Mouse (Mus musculus) heart, embryonic 16.5 days (tissue): ENCODE results near the gene Tgtp1. TPM values are rescaled to one million over a fixed set of nuclear protein-coding genes. Genes with fewer than 3 reads are reported as not detected.
"Not testable (repeated sequence)": the region's sequence is repeated elsewhere in the genome, so short reads cannot be mapped to it uniquely, and the experiment has no call there.

Experiments
- ATAC-seq: fragments of 200-750 bp; cut with Nextera tagmentation; replicated peaks from 2 replicates; pipeline ENCODE4 v1.8.0; 2017; ENCODE audit warnings: moderate number of reproducible peaks; ENCODE audit not compliant: insufficient read depth, low FRiP score; ENCODE audit errors: extremely low read depth
- H3K27ac ChIP-seq: fragments of 300-500 bp; sonication (generic); 2 replicates; pipeline ENCODE4 v1.5.1; 2014; ENCODE audit warnings: mild to moderate bottlenecking, low read length, control low read depth, moderate library complexity
- H3K27me3 ChIP-seq: fragments of 300-500 bp; sonication (generic); 2 replicates; pipeline ENCODE4 v1.6.1; 2014; ENCODE audit warnings: low read length, mixed read lengths; ENCODE audit not compliant: control insufficient read depth, insufficient read depth
- H3K36me3 ChIP-seq: fragments of 300-500 bp; sonication (generic); 2 replicates; pipeline ENCODE4 v1.6.1; 2014; ENCODE audit not compliant: control insufficient read depth, insufficient read depth
- H3K4me1 ChIP-seq: fragments of 300-500 bp; sonication (generic); 2 replicates; pipeline ENCODE4 v1.6.1; 2014; ENCODE audit warnings: low read length, mixed read lengths; ENCODE audit not compliant: control insufficient read depth, insufficient read depth
- H3K4me2 ChIP-seq: fragments of 300-500 bp; sonication (generic); 2 replicates; pipeline ENCODE4 v1.6.1; 2014; ENCODE audit warnings: low read depth, mild to moderate bottlenecking, control low read depth, low read length
- H3K4me3 ChIP-seq: fragments of 300-500 bp; sonication (generic); 2 replicates; pipeline ENCODE4 v1.5.1; 2014; ENCODE audit warnings: mild to moderate bottlenecking, control low read depth, low read length
- H3K9ac ChIP-seq: fragments of 300-500 bp; sonication (generic); 2 replicates; pipeline ENCODE4 v1.6.1; 2014; ENCODE audit warnings: low read length, control low read depth
- H3K9me3 ChIP-seq: fragments of 300-500 bp; sonication (generic); replicated peaks from 2 replicates; pipeline ENCODE4 v1.6.1; 2016; ENCODE audit warnings: low read length; ENCODE audit not compliant: control insufficient read depth
- WGBS: fragments of 180-500 bp; shearing (Covaris S2); extraction: QIAGEN DNeasy Blood & Tissue Kit; methylation state at CpG from one replicate; pipeline ENCODE4 v1.1.7; 2014; 5-methylcytosine and 5-hydroxymethylcytosine counted together
- polyA plus RNA-seq: library from polyadenylated mRNA; unstranded; fragments of >200 nt; fragmentation: Nextera tagmentation; extraction: Ambion mirVana; gene quantifications from 2 replicates; pipeline ENCODE4 v1.2.1, GENCODE M21; 2015

The Tgtp1 gene
- polyA plus RNA-seq, 1 experiment from 2014 or later, result 6.3 TPM

DNA sequence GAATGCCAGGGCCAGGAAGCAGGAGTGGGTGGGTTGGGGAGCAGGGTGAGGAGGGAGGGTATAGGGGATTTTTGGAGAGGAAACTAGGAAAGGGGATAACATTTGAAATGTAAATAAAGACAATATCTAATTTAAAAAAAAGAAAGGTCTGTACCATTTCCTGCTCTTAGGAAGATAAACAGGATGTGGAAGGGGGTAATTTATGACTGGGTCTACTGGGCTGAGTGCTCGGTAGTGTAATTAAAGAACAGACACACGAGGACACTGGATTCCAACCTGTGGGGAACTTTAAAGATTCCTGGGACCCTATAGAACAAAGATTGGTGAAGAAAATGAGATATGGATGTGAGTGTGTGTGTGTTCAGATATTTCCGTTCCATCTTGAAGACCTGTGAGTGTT, 11.1 kb downstream of the Tgtp1 start:
- not testable (repeated sequence) for H3K4me1 ChIP-seq, ATAC-seq

DNA sequence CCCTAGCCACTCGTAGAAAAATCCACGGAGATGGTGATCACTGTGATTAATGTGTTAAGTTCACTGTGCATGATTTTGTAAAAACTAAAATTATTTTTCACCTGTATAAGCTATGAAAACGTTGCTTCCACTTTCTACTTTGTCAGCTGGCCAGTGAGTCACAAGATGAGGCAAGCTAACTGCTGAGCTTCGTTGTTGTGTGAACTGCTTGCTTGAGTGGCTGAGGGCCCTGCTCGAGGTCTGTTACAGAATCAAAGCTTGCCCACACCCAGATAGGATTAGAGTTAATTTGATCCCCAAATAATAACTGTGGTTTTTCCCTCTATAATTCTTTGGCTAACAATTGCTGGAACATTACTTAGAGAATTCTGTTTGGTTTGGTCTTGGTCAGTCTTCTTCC, 13.9 kb downstream of the Tgtp1 start:
- H3K27ac ChIP-seq, H3K4me2 ChIP-seq, H3K9ac ChIP-seq, H3K36me3 ChIP-seq, H3K4me1 ChIP-seq, H3K9me3 ChIP-seq, H3K27me3 ChIP-seq, ATAC-seq, H3K4me3 ChIP-seq: not testable (repeated sequence)
- no CpG with 5 or more reads among the region's 5 CpGs for WGBS

More for the DNA sequence above, 11.1 kb downstream of the Tgtp1 start:
- not testable (repeated sequence) for H3K4me2 ChIP-seq, H3K9ac ChIP-seq, H3K9me3 ChIP-seq, H3K4me3 ChIP-seq, H3K36me3 ChIP-seq, H3K27ac ChIP-seq, H3K27me3 ChIP-seq
- no CpG with 5 or more reads among the region's 3 CpGs for WGBS

GRCm38 (mm10) chr11:48979251-48979650, 14.7 kb downstream of the Tgtp1 start, which contains the start of gene 9930111J21Rik1:
Gene 9930111J21Rik1, minus strand, starts transcription at chr11:48979398.
- H3K4me3 ChIP-seq, H3K27me3 ChIP-seq, H3K27ac ChIP-seq, ATAC-seq, H3K4me2 ChIP-seq, H3K9ac ChIP-seq, H3K4me1 ChIP-seq, H3K36me3 ChIP-seq, H3K9me3 ChIP-seq: not testable (repeated sequence)
- no CpG with 5 or more reads among the region's 3 CpGs for WGBS

- H3K4me1 ChIP-seq, H3K9ac ChIP-seq, H3K27me3 ChIP-seq, H3K9me3 ChIP-seq, ATAC-seq, H3K27ac ChIP-seq, H3K36me3 ChIP-seq, H3K4me2 ChIP-seq, H3K4me3 ChIP-seq: not testable (repeated sequence)
- no CpG with 5 or more reads among the region's 1 CpGs for WGBS
These were observed 15.6 kb downstream of the Tgtp1 start, which contains the start of gene Olfr56 for GRCm38 (mm10) chr11:48978240-48978939. Gene Olfr56, plus strand, starts transcription at chr11:48978889.

- H3K4me1 ChIP-seq, H3K36me3 ChIP-seq, ATAC-seq, H3K27me3 ChIP-seq, H3K27ac ChIP-seq, H3K4me3 ChIP-seq, H3K9me3 ChIP-seq, H3K4me2 ChIP-seq, H3K9ac ChIP-seq: not testable (repeated sequence)
- WGBS, result no CpG with 5 or more reads among the region's 1 CpGs
These were observed 19.3 kb downstream of the Tgtp1 start for GRCm38 (mm10) chr11:48974686-48975085.

DNA sequence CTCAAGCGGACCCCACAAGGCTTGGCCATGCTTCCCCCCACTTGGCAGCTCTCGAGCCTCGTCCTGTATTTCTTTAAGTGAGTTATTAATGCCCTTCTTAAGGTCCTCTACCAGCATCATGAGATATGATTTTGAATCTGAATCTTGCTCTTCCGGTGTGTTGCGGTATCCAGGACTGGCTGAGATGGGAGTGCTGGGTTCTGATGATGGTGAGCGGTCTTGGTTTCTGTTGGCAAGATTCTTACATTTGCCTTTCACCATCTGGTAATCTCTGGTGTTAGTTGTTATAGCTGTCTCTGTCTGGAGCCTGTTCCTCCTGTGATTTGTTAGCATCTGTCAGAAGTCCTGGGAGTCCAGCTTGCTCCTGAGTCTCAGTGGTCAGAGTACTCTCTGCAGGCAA, 47.9 kb downstream of the Tgtp1 start, which contains the start of gene Psme2b:
Gene Psme2b (minus strand): TSS at position 101 of the 400 bp plus-strand sequence.
- not testable (repeated sequence) for H3K4me1 ChIP-seq, H3K27me3 ChIP-seq, H3K9ac ChIP-seq, ATAC-seq, H3K4me2 ChIP-seq, H3K36me3 ChIP-seq, H3K27ac ChIP-seq, H3K9me3 ChIP-seq, H3K4me3 ChIP-seq
- WGBS, result 91% methylated on average over 6 of the region's 6 CpGs

- H3K4me1 ChIP-seq, H3K27me3 ChIP-seq, H3K9ac ChIP-seq, H3K9me3 ChIP-seq, H3K4me2 ChIP-seq, ATAC-seq, H3K27ac ChIP-seq, H3K4me3 ChIP-seq, H3K36me3 ChIP-seq: not testable (repeated sequence)
These were observed 54.7 kb downstream of the Tgtp1 start for GRCm38 (mm10) chr11:48939286-48939685.

Other genes starting within 250 kb of the Tgtp1 start
- 382 and 390 TPM in 2 replicates for gene Rack1, start 193.8 kb downstream of the Tgtp1 start, polyA plus RNA-seq
- 4.2 and 4.3 TPM in 2 replicates for gene Trim41, start 176.8 kb downstream of the Tgtp1 start, polyA plus RNA-seq
- 0.89 and 0.98 TPM in 2 replicates for gene Trim7, start 168.0 kb downstream of the Tgtp1 start, polyA plus RNA-seq
- gene Gm12184, start 167.5 kb downstream of the Tgtp1 start, polyA plus RNA-seq, result 0.55 and 0.66 TPM in 2 replicates
- 11.6 and 14.5 TPM in 2 replicates for gene Irgm1, start 122.5 kb downstream of the Tgtp1 start, polyA plus RNA-seq
- 0.15 and 0.28 TPM in 2 replicates for gene Gm5431, start 92.0 kb downstream of the Tgtp1 start, polyA plus RNA-seq
- gene Psme2b, start 48.0 kb downstream of the Tgtp1 start, polyA plus RNA-seq, result 2.7 and 10.4 TPM in 2 replicates
- gene Olfr56, start 15.3 kb downstream of the Tgtp1 start, polyA plus RNA-seq, result 0.07 TPM in 1 of 2 replicates, not detected in the other
- gene 9930111J21Rik1, start 14.8 kb downstream of the Tgtp1 start, polyA plus RNA-seq, result 0.39 and 0.74 TPM in 2 replicates
- 0.10 and 0.13 TPM in 2 replicates for gene Gm12185, start 1.9 kb downstream of the Tgtp1 start, polyA plus RNA-seq
- gene 9930111J21Rik2, start 57.1 kb upstream of the Tgtp1 start, polyA plus RNA-seq, result 0.87 and 1.2 TPM in 2 replicates
- 3.8 and 8.0 TPM in 2 replicates for gene Tgtp2, start 70.0 kb upstream of the Tgtp1 start, polyA plus RNA-seq
- 3.6 and 7.6 TPM in 2 replicates for gene Ifi47, start 82.4 kb upstream of the Tgtp1 start, polyA plus RNA-seq
- 0.10 and 0.18 TPM in 2 replicates for gene Olfr1396, start 120.7 kb upstream of the Tgtp1 start, polyA plus RNA-seq
- not detected in 2 replicates for gene Olfr1395, start 148.1 kb upstream of the Tgtp1 start, polyA plus RNA-seq
- not detected in 2 replicates for gene Olfr1394, start 160.2 kb upstream of the Tgtp1 start, polyA plus RNA-seq
- 6.4 and 8.0 TPM in 2 replicates for gene Btnl9, start 193.0 kb upstream of the Tgtp1 start, polyA plus RNA-seq
- gene Zfp62, start 209.1 kb upstream of the Tgtp1 start, polyA plus RNA-seq, result 28.3 and 30.0 TPM in 2 replicates